Mouse (Mus musculus) erythroid progenitor cell, adult 5-6 weeks (primary cell): Measurements from ENCODE around the gene Prss53. TPM values are rescaled to one million over a fixed set of nuclear protein-coding genes. Genes with fewer than 3 reads are reported as not detected.

ENCODE experiments used
- ATAC-seq: replicated peaks from 2 replicates; pipeline ENCODE4 v1.8.0; 2016; ENCODE audit warnings: moderate number of reproducible peaks, mild to moderate bottlenecking, moderate TSS enrichment, inconsistent platforms; ENCODE audit not compliant: poor library complexity, low FRiP score, severe bottlenecking
- total RNA-seq, 2 experiments: library from RNA; stranded (forward) in 1 of 2; stranded (reverse) in 1 of 2; fragments of 150-400 nt in 1 of 2; fragments of 186-747, 209-891 nt in 1 of 2; gene quantifications; 2 replicates each; pipeline versions ENCODE4 v1.2.3 to v1.2.4; 2015 to 2017; ENCODE audit warnings: low replicate concordance in 2 of 2

The Prss53 gene
- not detected in 2 replicates for total RNA-seq (2015; ENCODE audit: low replicate concordance)
- total RNA-seq (2017; ENCODE audit: low replicate concordance): 0.64 TPM in 1 of 2 replicates, not detected in the other

GRCm38 (mm10) chr7:127890798-127891197 is at the start of gene Prss53:
TSS of gene Prss53 (minus strand) at chr7:127890970.
- no peak for ATAC-seq

GRCm38 (mm10) chr7:127936216-127936884 is 45.6 kb upstream of the Prss53 start:
- ATAC-seq: no peak

- ATAC-seq: 0 out of 2 replicates have a peak, but pooled peaks have one; percentile 4
Measured at GRCm38 (mm10) chr7:127935748-127936159, 45.0 kb upstream of the Prss53 start.

DNA sequence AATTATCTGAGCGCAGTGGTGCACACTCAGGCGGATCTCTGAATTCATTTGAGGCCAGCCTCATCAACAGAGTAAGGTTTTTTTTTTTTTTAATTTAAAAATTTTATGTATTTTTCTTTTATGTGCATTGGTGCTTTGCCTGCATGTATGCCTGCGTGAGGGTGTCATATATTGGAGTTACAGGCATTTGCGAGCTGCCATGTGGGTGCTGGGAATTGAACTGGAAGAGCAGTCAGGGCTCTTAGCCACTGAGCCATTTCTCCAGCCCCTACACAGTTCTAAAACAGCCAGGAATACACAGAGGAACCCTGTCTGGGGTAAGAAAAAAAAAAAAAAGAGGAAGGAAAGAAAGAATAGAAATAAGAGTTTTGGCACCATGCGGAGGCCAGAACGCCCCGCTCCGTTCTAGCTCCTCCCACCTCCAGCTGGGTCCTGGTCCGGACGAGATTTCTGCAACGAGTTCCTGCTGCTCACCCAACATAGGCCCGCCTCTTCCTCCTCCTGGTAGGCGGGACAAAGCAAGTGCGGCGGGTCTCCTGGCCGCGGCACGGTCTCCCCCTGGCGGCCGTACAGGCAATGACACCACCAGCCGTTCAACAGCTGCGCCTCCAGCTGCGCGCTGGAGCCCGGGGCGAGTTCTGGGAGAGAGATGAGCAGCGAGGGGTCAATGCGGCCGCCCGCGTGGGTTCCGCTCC is 44.4 kb upstream of the Prss53 start:
- ATAC-seq: peak; percentile 98

- no peak for ATAC-seq
Measured at GRCm38 (mm10) chr7:127934075-127934474, 43.3 kb upstream of the Prss53 start.

GRCm38 (mm10) chr7:127932273-127933031 is 41.7 kb upstream of the Prss53 start:
- ATAC-seq: no peak

GRCm38 (mm10) chr7:127931351-127932135 is 40.8 kb upstream of the Prss53 start:
- ATAC-seq: no peak

DNA sequence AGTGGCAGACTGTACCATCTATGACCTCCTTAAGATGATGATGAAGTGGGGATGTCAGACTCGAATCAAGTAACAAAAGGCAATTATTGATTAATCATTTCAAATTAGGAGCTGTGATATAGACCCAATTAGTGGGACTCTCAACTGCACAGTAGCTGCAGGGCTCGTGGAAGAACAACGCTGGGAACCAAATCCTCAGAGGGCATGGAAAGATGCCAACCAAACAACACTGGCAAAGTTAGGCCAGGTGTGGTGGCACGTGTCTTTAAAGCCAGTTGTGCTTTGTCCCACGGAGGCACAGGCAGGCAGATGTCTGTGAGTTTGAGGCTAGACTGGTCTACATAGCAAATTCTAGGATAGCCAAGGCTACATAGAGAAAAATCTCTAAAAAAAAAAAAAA is 39.9 kb upstream of the Prss53 start:
- ATAC-seq: no peak

DNA sequence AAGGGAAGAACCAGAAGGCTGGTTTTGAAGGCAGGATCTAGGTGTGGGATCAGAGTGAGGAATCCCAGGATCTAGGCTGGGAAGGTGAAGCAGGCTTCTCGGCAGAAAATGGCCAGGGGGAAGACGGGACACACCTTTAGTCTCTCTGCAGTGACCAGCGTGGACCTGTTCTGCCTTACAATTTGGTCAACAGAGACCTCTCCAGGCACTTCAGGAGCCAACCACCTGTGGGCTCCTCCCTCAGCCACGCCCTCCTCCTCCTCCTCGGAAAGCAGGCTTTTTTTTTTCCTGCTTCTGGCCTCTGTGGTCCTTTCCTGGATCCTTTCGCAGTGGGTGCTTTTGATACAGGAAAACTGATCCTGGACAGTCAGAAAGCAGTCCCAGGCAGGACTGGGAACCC is 39.2 kb upstream of the Prss53 start, which contains the start of gene Prss8:
Gene Prss8, minus strand, starts transcription at position 182 of the 400 bp plus-strand sequence.
- no peak for ATAC-seq

DNA sequence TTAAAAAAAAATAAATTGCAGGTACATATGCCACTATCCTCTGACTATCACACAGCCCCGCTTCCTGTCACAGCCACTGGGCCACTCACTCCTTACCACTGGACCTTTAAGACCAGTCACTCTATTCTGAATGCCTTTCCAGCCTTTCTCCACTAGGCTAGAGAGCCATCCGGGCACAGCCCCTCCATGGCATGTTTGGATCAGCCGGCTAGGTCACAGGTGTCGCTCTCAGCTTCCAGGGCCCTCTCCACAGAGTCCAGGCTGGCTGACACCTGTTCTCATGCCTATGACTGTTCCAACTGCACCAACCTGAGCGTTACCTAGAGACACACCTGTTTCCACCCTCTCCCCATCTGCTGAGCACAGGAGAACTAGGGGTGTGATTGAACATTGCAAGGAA is 37.8 kb upstream of the Prss53 start:
- no peak for ATAC-seq

- no peak for ATAC-seq
Measured at GRCm38 (mm10) chr7:127927726-127928125, 37.0 kb upstream of the Prss53 start.

DNA sequence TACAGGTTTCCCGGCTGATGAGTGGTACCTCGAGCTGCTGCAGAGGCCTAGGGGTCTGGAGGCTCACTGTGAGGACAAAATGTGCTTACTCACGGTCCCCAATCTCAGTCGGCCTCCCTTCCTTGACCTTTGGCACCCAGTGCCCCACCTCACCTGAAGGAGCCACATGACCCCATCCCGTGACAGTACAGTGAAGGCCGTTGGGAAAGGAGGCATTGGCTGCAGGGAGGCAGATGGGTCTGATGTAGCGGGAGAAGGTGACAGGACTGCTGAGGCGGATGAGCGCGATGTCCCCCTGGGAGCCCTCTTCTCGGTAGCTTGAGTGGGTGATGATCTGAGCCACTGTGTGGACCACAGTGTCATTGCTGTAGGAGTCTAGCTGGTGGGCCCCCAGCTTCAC is 36.1 kb upstream of the Prss53 start:
- ATAC-seq: no peak

DNA sequence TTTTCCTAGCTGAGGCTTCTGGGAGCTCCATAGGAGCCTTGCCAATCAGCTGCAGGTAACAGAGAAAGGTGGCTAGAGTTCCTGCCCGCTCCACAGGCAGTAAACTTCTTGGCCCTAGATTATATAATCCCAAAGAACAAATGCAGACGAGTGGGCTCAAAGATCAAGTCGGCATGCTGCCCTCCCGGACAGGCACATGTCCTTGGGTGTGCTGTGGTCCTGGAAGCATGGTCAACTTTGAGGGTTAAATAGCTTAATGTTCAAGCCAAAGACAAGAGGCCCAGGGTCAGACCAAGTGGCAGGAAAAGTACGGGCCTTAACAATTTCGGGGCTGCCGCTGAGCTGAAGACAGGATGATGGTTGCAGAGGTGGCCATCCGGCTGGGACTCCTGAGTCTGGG is 35.3 kb upstream of the Prss53 start:
- no peak for ATAC-seq

DNA sequence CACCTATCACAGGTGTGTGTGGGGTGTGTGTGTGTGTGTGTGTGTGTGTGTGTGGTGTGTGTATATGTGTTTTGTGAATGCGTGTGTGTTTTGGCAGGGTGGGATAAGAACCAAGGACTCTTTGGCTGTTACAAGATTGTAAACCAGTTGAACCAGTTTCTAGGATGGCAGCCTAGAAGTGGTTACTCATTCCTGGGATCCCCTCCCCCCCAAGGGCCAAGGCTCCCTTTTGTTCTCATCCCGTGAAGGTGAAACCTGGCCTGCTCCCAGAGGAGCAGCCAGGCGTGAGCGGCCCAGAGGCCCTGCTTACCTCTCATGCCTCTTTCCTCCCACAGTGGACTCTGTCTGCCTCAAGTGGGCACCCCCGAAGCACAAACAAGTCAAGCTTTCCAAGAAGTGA is 34.5 kb upstream of the Prss53 start:
- ATAC-seq: no peak

DNA sequence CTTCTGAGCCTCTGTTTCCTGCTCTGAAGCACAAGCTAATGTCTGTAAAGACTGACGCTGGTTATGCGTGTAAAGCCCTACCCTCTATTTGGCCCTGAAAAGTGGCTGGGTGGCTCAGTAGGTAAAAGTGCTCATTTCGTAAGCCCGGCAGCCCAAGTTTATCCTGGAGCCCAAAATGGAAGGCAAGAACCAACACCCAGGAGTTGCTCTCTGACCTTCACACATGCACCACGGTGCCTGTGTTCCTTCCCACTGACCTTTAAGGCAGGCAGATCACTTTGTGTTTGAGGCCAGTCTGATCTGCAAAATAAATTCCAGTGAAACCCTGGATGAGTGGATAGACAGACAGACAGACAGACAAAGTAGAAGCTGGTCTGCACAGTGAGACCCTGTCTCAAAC is 32.9 kb upstream of the Prss53 start:
- ATAC-seq: no peak

DNA sequence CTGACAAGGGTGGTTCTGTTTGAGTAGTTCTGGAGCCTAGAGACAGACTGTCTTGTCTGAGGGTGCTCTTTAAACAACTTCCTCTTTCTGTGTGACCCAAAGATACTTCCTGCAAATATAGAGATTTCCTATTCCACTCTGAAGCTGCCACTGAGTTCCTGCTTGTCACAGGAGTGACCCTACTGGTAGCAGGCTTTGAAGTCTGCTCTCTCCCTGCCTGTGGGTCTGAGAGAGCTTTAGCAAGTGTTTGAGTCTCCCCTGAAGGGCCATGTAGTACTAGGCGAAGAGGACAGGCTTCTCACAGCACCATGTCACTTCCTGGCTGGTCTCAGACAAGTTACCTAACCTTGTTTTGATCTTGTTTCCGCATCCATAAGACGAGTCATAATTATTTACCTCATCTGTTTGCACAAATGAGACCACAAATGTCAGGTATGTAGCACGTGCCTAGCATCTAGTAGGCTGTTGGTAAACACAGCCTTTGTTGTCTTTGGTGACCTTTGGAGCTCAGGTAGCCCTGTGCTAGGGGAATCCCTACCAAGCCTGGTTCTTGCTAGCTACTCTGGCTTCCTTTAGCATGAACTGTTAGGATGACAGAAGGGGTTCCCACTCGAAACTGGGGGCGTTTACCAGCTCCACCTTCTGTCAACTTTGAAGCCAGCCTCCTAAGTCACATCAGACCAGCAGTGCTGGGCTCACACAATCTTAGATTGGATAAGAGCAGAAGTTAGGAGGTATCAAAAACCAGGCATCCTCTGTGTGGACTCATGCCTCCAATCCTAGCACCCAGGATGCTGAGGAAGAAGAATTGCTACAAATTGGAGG is 31.9 kb upstream of the Prss53 start:
- no peak for ATAC-seq

- ATAC-seq: no peak
Measured at GRCm38 (mm10) chr7:127921516-127921915, 30.7 kb upstream of the Prss53 start.

- ATAC-seq: no peak
Measured at GRCm38 (mm10) chr7:127919290-127919689, 28.5 kb upstream of the Prss53 start.

GRCm38 (mm10) chr7:127918203-127918602 is 27.4 kb upstream of the Prss53 start:
- ATAC-seq: no peak
